Mouse (Mus musculus): Measurements from ENCODE around the gene Klhdc7b.

DNA sequence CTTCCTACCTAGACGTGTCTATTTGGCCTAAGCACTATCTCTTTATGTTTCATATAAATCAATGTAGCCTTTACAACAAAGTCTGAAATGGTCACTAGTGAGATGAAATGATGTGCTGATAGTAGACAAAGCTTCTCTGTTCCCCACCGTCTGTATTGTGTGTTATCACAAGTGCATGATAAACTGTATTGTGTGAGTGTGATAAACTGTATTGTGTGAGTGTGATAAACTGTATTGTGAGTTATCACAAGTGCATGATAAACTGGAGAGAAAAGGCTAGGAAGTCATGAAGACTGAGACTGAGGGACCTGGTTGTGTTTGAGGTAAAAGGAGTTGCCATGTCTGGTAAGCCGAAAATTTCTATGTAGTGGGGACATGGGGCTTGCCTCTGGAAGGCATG is 25.9 kb upstream of the Klhdc7b start:
- TF ChIP-seq POLR2A (IDR thresholded peaks at IDR 0.05; ENCODE audit: low read depth, low read length), result no peak
- TF ChIP-seq CTCF (IDR thresholded peaks at IDR 0.05; ENCODE audit: extremely low read depth, insufficient read length, insufficient replicate concordance, low read depth, low read length), result no peak
